Mouse (Mus musculus) MN1 (cell line): ENCODE data around the gene Alg10b.
"Not testable (repeated sequence)": the region's sequence is repeated elsewhere in the genome, so short reads cannot be mapped to it uniquely, and the experiment has no call there.

Source experiments
- DNase-seq: peaks from one replicate; pipeline ENCODE4 v3.0.0-alpha.2; 2016; ENCODE audit warnings: low spot score

Gene Alg10b

DNA sequence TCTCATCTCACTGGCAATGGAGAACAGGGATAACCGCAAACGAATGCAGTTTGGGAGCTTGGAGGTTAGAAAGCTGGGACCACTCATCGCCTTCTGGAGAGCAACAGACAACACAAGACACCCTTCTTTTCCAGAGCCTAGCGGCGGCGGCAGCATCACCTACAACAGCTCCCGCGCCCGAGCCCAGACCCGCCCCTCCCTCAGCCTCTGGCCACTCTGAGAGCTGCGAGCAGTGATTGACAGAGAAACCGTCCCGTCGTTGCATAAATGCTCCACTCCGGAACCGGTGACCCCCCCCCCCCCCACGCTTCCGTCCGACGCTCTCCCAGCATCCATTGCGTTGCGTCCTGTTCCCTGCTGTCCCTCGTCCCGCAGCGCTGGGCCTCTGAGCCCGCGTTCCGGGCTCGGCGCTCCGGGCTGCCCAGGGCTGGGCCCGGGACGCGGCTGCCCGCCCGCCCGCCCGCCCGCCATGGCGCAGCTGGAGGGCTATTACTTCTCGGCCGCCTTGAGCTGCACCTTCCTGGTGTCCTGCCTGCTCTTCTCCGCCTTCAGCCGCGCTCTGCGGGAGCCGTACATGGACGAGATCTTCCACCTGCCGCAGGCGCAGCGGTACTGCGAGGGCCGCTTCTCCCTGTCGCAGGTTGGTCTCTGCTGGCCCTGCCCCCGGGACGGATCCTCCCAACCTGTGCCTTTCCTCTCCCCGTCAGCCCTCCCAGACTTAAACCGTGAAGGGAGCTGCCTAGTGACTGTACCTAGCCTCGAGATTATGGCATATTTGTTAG is at the start of gene Alg10b:
Alg10b (plus strand) TSS at position 343 of the 782 bp plus-strand sequence.
- peak; percentile 96 for DNase-seq

DNA sequence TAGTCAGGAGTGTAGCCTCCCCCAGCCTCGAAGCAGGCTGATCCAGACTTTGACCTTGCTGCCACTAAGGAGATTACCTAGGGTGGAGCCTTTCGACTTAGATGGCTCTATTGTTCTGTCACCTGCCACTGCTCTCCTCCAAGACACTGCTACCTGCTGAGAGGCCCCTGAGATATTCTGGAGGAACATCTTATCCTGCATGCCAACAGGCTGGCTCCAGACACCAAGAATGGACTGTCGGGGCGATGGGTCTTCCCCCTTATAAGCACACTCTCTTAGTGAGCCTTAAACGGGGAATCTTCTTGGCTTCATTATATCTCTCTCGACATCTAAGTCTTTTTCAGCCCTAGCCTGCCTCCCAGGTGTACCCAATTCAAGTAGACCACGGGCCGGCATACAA is 41.0 kb upstream of the Alg10b start:
- DNase-seq: not testable (repeated sequence)

DNA sequence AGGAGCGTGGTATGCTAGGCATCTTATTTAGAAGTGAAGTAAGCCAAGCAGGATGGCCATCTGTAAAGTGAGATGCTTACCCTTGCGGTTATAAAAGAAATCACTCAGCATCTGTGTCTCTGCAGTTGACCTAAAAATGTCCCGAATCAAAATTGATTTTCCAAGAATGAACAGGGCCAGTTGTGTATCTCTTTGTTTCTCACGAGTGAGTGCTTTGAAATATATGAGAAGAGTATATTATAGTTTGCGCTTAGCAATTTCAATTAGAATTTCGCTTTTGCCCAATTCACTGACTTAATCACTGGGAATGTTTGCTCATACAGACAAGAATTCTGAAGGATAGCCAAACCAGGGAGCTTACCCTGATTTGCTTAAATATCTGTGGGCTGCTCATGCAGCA is 40.6 kb upstream of the Alg10b start:
- no peak for DNase-seq

DNA sequence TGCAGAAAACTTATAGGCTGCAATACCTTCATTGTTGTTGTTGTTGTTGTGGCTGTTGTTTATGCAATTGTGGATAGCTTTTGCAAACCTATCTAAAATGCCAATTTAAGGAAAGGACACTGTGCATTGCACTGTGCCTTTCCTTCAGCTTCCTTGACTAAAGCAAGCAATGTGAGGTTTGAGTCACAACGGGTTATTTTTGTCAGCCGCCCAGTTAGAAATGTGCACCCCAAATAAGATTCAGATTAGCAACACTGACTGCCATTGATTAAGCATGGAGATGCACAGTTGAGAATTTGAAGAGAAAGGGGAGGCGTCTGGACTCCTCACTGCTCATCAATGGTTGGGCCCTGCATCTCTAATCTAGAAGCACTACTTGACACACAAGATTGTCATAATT is 39.4 kb upstream of the Alg10b start:
- DNase-seq: no peak

DNA sequence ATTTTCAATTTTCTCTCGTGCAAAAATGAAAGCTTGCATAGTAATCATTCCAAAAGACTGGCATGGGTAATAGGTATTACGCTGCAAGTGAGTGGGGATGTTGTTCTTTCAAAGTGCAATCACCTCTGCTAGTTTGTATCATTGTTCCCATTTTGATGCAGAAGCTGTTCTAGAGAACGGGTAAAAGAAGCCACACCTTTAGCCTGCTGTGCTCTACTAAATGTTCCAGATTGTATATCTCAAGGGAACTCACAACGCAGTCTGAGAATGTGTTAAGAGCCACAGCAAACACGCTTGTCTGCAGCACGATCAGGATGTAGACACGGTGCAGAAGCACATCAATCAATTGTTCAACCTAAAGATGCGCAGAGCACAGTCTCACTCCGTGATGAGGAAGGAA is 34.6 kb upstream of the Alg10b start:
- no peak for DNase-seq

DNA sequence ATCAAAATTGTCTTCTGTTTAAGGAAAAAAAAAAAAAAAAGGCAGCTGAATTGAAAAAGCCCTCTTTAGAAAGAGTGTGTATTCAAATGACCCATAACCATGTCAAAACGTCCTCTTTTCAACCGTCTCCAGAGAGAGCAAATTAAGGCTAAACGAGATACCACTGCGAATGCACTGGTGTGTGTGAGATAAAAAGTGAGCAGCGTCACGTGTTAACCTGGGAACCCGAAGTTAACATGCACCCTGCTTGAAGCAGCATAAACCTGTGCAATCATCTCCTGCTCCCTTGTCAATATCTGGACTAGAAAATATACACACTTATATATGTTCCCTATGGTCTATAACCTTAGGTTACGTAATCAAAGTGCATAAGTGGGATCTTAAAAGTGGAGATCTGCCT is 10.2 kb upstream of the Alg10b start:
- DNase-seq: no peak

DNA sequence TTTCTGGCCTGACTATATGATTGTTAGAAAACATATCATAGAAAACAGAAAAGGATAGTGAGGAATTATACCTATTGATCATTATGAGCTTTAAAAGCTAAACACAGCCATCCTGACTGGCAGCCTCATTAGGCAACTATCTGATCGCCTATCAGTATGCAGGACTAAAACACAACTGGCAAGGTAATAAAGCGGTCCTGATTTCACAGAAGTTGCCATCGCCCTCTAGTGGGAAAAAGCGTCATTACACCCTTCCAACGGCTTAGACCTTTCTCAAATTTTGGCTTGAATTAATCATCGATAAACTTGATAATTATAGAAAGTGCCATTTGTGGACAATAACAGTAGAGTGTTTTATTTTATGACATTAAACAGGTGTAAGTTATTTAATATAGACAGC is 9.2 kb upstream of the Alg10b start:
- peak; percentile 68 for DNase-seq

DNA sequence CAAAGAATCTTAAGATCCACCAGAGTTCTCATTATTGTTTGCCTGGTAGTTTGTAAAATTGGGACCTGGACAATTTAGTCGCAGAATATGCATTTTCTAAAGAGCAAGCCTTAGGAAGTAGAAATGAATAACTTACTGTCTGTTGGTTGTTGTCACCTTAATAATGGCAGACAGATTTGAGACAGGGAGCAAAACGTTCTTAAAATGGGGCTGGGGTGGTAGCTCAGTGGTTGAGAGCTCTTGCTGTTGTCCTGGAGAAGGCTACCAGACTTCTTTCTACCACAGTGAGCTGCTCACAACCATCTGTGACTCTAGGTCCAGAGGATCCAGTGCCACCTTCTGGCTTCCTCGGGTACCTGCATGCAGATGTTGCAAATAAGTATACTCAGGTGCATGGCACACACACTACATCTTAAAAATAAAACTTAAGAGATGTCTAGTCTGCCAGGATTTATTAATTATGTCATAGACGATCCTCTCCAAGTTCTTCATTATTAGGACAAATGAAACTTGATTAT is 1.0 kb downstream of the Alg10b start:
- peak; percentile 71 for DNase-seq

DNA sequence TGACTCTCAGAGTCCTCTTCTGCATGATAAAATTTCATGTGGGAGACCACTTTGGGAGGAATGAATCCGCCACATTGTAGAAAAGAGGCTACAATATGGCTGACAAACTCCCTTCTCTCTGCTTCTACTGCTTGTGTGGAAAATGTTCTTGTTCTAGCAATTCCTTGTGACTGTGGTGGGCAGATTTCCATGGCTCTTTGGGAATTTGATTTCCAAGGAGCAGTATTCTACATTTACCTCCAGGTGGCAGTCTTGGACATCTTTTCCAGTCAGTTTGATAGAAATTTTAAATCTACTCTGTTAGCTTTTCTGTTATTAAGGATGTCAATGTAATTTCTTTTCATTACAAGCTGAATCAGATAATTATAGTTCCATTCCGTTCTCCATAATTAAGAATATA is 13.5 kb downstream of the Alg10b start:
- peak; percentile 25 for DNase-seq

DNA sequence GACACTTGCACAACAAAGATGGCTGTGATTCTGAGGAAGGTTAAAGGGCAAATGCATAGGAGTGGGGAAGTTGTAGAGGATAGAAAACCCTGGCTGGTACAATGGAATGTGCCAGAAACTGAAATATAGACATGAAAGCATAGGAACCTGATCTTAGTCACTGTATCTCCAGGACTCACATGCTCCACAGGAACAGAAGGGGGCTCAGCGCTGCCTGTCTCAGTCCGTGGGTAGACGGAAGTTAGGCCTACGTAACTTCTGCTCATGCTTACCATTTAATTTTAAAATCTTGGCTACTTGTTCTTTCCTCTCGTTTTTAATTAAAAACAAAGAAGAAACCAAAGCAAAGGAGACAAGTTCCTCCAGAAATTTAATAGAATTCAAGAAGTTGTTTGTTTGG is 20.0 kb downstream of the Alg10b start:
- DNase-seq: no peak

DNA sequence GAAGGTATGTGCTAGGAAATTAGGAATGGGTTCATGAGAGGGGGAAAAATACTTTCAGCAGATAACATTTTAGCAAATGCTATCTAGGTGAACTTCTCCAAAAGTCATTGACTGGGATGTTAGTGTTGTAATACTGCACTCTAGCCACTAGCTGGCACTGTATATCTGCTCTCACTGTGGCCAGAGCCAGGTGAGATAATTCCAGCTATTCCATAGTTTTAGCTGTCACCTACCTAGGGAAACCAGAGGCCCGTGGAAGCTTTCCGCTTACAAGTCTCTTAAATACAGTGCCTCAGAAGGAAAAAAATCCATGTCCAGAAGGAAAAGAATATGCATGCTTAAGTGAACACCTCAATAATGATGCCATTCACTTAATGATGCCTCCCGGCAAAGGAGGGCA is 25.6 kb downstream of the Alg10b start:
- DNase-seq: peak; percentile 38

DNA sequence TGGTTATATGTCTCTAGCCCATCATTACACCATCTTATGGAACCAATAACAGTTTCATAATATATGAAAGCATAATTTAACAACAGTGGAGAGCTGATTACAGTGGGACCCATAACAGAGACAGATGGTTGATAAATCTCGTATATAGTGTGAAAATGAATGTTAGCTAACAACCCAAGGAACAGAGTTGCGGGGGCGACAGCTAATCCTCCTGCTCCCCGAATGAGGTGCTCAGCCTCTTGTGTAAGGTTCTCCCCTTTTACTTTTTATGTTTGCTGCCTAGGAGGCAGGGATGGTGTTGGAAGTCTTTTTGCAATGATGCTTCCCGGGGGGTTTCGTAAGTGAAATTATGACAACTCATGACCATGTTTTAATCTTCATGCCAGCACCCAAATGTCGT is 58.8 kb downstream of the Alg10b start:
- DNase-seq: no peak
